Mouse (Mus musculus): ENCODE results near the gene Ano4. TPM values are rescaled to one million over a fixed set of nuclear protein-coding genes. Genes with fewer than 3 reads are reported as not detected.
A peak's percentile ranks its signal among the peaks of the same experiment; 100 is the strongest.

Gene Ano4
- polyA plus RNA-seq (2015; fragmentation: Nextera tagmentation; extraction: Ambion mirVana): 7.0 and 8.5 TPM in 2 replicates

DNA sequence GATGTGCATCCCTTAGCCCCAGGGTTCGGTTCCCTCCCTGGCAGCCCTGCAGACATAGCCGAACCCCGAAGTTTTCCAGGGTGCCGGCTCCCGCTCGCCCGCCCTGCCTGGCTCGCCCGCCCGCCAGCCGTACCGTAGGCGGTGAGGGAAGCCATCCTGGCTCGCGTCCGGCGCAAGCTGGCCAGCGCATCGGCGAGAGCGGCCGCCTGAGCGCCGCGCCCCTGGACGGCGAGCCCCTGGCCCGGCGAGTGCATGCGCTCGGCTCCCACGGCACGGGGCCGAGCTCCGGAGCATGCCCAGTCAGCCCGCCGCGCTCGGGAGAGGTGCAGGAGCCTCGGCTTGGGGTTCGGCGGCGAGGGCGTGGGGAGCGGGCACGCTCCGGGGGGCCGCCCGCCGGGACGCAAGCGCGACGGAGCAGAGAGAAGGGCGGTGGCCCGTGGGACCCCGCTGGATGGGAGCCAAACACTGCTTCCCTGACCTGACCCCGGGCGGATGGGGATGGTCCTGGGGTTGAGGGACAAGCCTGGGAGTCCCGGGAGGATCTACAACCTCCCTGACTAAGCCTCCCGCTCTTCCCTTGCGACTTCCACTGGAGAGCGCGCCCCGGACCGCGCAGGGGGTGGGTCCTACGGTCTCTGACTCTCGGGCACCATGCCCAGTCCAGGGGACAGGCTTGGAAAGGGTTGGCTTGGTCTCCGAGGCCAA is at the start of gene Ano4:
Gene Ano4, minus strand, starts transcription at position 272 of the 705 bp plus-strand sequence.
- H3K27me3 ChIP-seq (replicated peaks): peaks cover 31% of the 10 kb centered on the region
- no peaks in the 10 kb centered on the region for H3K36me3 ChIP-seq (replicated peaks)
- peak; percentile 89 for ATAC-seq (replicated peaks)
- H3K27ac ChIP-seq: no peak within 1 kb of the TSS
- peak within 1 kb of the TSS; percentile 54 for H3K9ac ChIP-seq
- peak within 1 kb of the TSS; percentile 58 for H3K4me3 ChIP-seq
- H3K4me2 ChIP-seq: peak within 1 kb of the TSS; percentile 97
- H3K4me1 ChIP-seq: peaks cover 12% of the 10 kb centered on the region; the same call in 1 of the 2 replicates
- no peaks in the 10 kb centered on the region for H3K9me3 ChIP-seq
- WGBS: under 1% methylated on average over 69 of the region's 70 CpGs

DNA sequence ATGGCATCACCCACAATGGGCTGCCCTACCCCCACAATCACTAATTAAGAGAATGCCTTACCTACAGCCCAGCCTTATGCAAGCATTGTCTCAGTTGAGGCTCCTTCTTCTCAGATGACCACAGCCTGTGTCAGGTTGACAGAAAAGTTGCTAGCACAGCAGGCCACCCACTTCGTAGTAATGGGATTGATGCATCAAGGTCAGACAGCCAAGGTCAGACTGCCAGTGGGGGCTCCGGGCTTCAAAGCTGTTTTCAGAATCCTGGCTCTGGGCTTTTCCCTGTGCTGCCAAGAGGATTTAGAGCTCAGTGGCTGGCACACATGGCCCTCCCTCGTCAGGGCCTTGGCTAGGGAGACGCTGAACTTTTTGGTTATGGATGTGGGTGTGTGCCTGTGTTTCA is 48.1 kb upstream of the Ano4 start:
- Histone ChIP-seq H3K4me3 (no peak overlapping the region), H3K36me3 (replicated peaks) (no peaks in the 10 kb centered on the region), H3K9ac (no peak overlapping the region), H3K4me2 (no peak overlapping the region), H3K9me3 (no peaks in the 10 kb centered on the region), H3K4me1 (no peaks in the 10 kb centered on the region), H3K27ac (no peak overlapping the region), H3K27me3 (replicated peaks) (no peaks in the 10 kb centered on the region)
- ATAC-seq (replicated peaks): no peak
- 29% methylated on average over 4 of the region's 4 CpGs for WGBS

DNA sequence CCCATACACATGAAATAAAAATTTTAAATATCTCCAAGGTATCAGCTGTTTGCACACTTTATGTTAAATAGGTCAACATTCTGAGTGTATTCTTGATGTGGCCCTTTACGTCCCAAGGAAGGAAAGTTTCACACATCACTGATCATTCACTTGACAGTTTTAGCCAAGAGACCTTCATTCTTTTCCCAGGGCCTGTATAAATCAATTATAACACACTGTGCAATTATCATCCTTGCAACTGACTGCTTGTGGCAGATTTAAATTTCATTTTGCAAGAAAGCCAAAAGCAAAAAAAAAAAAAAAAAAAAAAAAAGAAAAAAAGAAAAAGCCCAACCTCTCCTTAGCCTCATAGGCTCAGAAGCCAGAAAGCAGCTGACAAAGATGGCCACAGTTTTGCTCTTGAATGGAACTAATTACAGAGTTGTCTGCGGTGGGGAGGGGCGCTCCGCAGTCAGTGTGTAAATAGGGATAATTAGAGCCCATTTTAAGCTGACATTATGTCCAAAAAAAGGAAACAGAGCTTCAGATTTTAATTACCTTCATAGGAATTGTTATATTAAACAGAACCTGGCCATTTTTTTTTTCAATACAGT is 47.1 kb upstream of the Ano4 start:
- H3K4me3 ChIP-seq: no peak overlapping the region
- H3K4me1 ChIP-seq: no peaks in the 10 kb centered on the region
- no peaks in the 10 kb centered on the region for H3K9me3 ChIP-seq
- H3K9ac ChIP-seq: no peak overlapping the region
- H3K27me3 ChIP-seq (replicated peaks): no peaks in the 10 kb centered on the region
- no peak for ATAC-seq (replicated peaks)
- no peaks in the 10 kb centered on the region for H3K36me3 ChIP-seq (replicated peaks)
- WGBS: 64% methylated on average over 4 of the region's 4 CpGs
- no peak overlapping the region for H3K4me2 ChIP-seq
- H3K27ac ChIP-seq: no peak overlapping the region

DNA sequence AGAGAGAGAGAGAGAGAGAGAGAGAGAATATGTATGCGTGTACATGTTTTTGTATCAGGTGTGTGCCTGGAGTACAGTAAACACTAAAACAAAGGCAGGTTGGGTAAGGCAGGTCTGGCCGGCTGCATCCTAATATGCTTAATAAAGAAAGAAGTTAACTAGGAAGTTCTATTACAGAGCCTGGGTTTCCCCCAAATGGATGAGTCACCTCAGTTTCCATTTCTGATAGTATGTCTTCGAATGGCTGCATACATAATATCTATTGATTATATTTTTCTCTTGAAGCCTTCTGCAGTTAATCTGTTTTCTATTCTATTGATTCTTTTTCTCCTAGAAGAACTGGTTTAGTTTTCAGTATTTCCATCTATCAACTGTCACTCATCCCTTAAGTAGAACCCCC is 41.9 kb upstream of the Ano4 start:
- H3K36me3 ChIP-seq (replicated peaks): no peaks in the 10 kb centered on the region
- H3K27ac ChIP-seq: no peak overlapping the region
- H3K4me2 ChIP-seq: no peak overlapping the region
- no peaks in the 10 kb centered on the region for H3K9me3 ChIP-seq
- 90% methylated on average over 3 of the region's 3 CpGs for WGBS
- H3K27me3 ChIP-seq (replicated peaks): no peaks in the 10 kb centered on the region
- H3K4me3 ChIP-seq: no peak overlapping the region
- H3K4me1 ChIP-seq: no peaks in the 10 kb centered on the region
- no peak for ATAC-seq (replicated peaks)
- no peak overlapping the region for H3K9ac ChIP-seq

DNA sequence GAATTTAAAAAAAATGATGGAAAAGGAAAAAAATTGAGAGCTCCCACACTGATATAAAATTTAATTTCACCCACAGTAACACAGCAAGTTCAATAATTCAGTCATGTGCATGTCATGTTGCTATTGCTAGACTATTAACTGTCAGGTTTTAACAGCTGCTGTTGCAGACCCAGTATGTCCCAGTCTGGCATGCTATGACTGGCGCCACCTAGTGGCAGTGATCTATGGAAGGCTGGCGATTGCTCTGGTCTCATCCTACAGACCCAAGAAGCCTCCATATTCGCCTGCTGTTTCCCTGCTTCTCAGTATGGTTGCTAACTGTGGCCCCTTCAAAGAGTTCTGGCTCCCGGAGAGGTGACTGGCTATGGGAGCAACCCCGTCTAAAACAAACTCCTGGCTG is 38.9 kb upstream of the Ano4 start:
- Histone ChIP-seq H3K4me2 (no peak overlapping the region), H3K36me3 (replicated peaks) (no peaks in the 10 kb centered on the region), H3K4me3 (no peak overlapping the region), H3K27me3 (replicated peaks) (no peaks in the 10 kb centered on the region), H3K4me1 (no peaks in the 10 kb centered on the region), H3K27ac (no peak overlapping the region), H3K9ac (no peak overlapping the region), H3K9me3 (no peaks in the 10 kb centered on the region)
- 9% methylated on average over 5 of the region's 5 CpGs for WGBS
- peak; percentile 77; the same call in 1 of the 2 replicates for ATAC-seq (replicated peaks)

DNA sequence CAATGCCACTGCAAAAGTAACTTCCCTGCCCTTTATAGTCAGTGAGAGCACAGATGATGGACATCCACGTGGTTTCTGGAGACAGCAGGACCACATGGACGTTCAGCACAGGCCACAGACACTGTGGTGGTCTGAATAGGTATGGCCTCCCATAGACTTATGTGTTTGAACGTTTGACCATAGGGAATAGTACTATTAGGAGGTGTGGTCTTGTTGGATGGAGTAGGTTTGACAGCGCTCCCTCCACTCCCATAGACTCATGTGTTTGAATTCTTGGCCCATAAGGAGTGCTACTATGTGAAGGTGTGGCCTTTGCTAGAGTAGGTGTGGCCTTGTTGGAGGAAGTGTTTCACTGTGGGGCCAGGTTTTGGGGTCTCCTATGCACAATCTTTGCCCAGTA is 33.2 kb upstream of the Ano4 start:
- Histone ChIP-seq H3K27ac (no peak overlapping the region), H3K4me2 (no peak overlapping the region), H3K9me3 (no peaks in the 10 kb centered on the region), H3K9ac (no peak overlapping the region), H3K27me3 (replicated peaks) (no peaks in the 10 kb centered on the region), H3K4me1 (no peaks in the 10 kb centered on the region), H3K4me3 (no peak overlapping the region), H3K36me3 (replicated peaks) (no peaks in the 10 kb centered on the region)
- no peak for ATAC-seq (replicated peaks)
- 76% methylated on average over 4 of the region's 4 CpGs for WGBS

DNA sequence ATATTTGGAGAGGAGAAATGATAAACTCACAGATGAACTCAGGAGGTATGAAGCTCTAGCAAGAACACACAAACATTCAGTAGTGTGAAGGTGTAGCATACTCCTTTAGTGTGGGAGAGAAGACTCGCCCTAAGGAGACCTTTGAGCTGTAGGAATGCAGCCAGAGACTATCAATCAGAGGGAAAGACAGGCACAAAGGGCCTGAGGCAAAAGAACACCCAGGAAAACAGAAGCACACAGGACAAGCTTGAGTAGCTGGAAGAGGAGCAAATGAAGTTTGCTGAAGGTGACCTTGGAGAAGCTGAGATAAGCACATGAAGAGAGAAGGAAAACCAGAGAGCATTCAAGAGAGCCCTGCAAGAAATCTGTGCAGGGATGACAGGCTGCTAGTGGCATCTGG is 25.5 kb upstream of the Ano4 start:
- no peaks in the 10 kb centered on the region for H3K4me1 ChIP-seq
- WGBS: 78% methylated on average over 1 of the region's 1 CpGs
- H3K27ac ChIP-seq: no peak overlapping the region
- H3K9ac ChIP-seq: no peak overlapping the region
- ATAC-seq (replicated peaks): no peak
- H3K36me3 ChIP-seq (replicated peaks): no peaks in the 10 kb centered on the region
- no peaks in the 10 kb centered on the region for H3K9me3 ChIP-seq
- H3K27me3 ChIP-seq (replicated peaks): no peaks in the 10 kb centered on the region
- H3K4me2 ChIP-seq: no peak overlapping the region
- H3K4me3 ChIP-seq: no peak overlapping the region

DNA sequence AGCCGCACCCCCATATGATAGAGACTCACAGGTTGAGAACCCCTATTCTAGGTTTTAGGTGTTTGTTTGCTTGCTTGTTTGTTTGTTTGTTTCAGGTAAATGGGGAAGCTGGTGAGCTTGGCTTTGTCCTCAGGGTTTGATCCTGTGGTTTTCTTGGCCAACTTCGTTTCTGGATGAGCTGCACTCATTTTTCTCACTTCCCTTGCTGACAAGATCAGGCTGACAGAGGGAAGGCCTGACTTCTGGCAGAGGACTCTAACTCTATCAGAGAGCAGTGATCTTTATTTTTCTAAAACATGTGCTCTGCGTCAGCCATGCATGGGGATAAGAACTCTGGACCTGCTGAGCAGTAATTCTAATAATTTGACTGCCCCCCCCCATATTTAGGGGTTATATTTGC is 14.4 kb upstream of the Ano4 start:
- Histone ChIP-seq H3K4me3 (no peak overlapping the region), H3K36me3 (replicated peaks) (no peaks in the 10 kb centered on the region), H3K9me3 (no peaks in the 10 kb centered on the region), H3K27me3 (replicated peaks) (no peaks in the 10 kb centered on the region), H3K27ac (no peak overlapping the region), H3K4me1 (no peaks in the 10 kb centered on the region), H3K4me2 (no peak overlapping the region), H3K9ac (no peak overlapping the region)
- WGBS: 80% methylated on average over 3 of the region's 3 CpGs
- no peak for ATAC-seq (replicated peaks)

DNA sequence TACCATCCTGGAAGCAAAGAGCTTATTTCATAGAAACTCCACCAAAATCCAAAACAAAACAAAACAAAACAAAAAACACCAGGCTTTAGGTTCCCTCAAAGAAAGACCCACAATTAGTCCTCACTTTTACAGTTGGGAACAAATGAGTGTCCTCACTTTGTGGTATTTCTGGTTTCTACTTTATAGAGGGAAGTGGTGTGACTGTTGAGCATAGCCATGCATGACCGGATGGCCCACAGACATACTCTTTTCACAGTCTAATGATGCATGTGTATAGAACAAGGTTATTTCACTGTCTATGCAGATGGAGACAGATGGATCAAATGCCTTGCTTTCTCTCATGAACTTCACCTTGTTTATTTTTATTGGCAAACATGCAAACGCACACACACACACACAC is 10.1 kb upstream of the Ano4 start:
- Histone ChIP-seq H3K4me2 (no peak overlapping the region), H3K9ac (no peak overlapping the region), H3K4me1 (no peaks in the 10 kb centered on the region), H3K9me3 (no peaks in the 10 kb centered on the region), H3K36me3 (replicated peaks) (no peaks in the 10 kb centered on the region), H3K27me3 (replicated peaks) (no peaks in the 10 kb centered on the region), H3K4me3 (no peak overlapping the region), H3K27ac (no peak overlapping the region)
- ATAC-seq (replicated peaks): no peak
- 87% methylated on average over 2 of the region's 2 CpGs for WGBS

DNA sequence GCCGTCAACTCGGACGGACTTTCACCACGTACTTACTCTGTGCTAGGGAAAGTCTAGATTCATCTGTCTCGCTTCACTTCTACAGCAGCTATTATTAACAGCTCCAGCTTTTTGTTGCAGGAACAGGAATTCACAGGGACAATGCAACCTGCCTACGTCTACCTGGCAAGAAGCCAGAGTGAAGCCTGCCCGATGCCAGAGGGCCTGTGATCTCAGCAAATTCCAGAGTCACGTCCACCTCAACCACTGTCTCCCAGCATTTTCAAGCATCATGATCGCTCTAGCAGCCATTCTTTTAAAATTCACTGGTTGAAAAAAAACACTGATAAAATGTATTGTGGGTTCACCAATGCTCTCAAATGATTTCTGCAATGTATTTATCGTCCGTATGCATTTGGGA is 6.9 kb upstream of the Ano4 start:
- WGBS: 72% methylated on average over 11 of the region's 11 CpGs

DNA sequence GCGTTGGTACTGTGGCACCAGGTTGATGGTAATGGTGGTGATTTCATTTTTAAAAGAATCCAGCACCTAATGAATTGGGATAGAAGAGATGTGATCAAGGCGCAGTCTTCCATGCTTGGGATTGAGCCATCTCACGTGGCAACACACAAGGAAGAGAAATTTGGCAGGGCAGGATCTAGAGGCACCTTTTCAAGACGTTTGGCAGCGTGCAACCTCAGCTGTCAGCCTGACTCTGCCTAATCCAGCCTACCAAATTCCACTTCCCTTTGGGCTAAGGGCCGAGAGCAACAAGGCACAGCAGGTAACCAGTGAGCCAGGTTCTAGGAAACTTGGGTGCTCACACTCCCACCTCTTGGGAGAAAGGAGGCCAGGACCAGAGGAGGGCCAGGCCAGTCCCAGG is 1.0 kb upstream of the Ano4 start:
- WGBS: 69% methylated on average over 6 of the region's 6 CpGs
- no peak overlapping the region for H3K4me2 ChIP-seq
- H3K27ac ChIP-seq: no peak overlapping the region
- ATAC-seq (replicated peaks): no peak; the same call in 1 of the 2 replicates
- H3K4me1 ChIP-seq: peaks cover 12% of the 10 kb centered on the region; the same call in 1 of the 2 replicates
- no peak overlapping the region for H3K4me3 ChIP-seq
- H3K27me3 ChIP-seq (replicated peaks): peaks cover 31% of the 10 kb centered on the region
- no peaks in the 10 kb centered on the region for H3K36me3 ChIP-seq (replicated peaks)
- H3K9me3 ChIP-seq: no peaks in the 10 kb centered on the region
- H3K9ac ChIP-seq: no peak overlapping the region

More for the DNA sequence above, 6.9 kb upstream of the Ano4 start:
- Histone ChIP-seq H3K4me2 (no peak overlapping the region), H3K9ac (no peak overlapping the region), H3K27me3 (replicated peaks) (peaks cover 3% of the 10 kb centered on the region; the same call in 1 of the 2 replicates), H3K9me3 (no peaks in the 10 kb centered on the region), H3K36me3 (replicated peaks) (no peaks in the 10 kb centered on the region), H3K4me1 (no peaks in the 10 kb centered on the region), H3K27ac (no peak overlapping the region), H3K4me3 (no peak overlapping the region)
- ATAC-seq (replicated peaks): no peak

DNA sequence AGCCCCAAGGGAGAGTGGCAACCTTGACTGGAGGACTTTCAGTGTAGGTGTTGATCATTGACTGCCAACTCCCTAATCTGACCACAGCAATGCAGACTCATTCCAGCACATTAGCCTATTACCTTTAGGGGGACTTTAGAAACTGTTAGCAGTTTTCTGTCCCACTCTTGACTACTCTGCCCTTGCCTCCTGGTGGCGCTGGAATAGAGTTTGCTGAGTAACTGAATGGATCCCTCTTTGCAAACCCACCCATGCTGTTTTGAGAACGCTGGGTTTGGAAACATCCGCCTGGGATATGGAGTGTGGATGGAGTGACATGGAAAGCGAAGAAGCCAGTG is 603 bp upstream of the Ano4 start:
- Histone ChIP-seq H3K4me2 (peak overlapping the region; percentile 97), H3K4me3 (peak overlapping the region; percentile 58), H3K9ac (no peak overlapping the region), H3K4me1 (peaks cover 12% of the 10 kb centered on the region; the same call in 1 of the 2 replicates), H3K9me3 (no peaks in the 10 kb centered on the region), H3K27ac (no peak overlapping the region), H3K36me3 (replicated peaks) (no peaks in the 10 kb centered on the region), H3K27me3 (replicated peaks) (peaks cover 31% of the 10 kb centered on the region)
- ATAC-seq (replicated peaks): no peak; the same call in 1 of the 2 replicates
- WGBS: 48% methylated on average over 4 of the region's 4 CpGs

DNA sequence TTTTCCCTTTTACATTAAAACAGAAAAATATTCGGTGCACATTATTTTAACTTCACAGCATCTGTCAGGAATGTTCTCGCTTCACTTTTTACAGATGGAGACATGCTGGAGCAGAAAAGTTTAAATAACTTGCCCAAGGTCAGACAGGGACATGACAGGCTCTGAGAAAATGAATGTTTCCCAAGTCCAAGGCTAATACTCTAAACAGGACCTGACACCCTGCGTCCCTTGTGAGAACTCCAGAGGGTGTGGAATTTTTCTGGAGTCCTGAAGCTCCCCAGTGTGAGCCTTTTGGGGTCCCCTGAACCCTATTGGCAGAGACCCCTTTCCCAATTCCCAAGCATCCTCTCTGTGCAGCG is 451 bp downstream of the Ano4 start:
- Histone ChIP-seq H3K9ac (peak overlapping the region; percentile 54), H3K27me3 (replicated peaks) (peaks cover 31% of the 10 kb centered on the region), H3K27ac (no peak overlapping the region), H3K9me3 (no peaks in the 10 kb centered on the region), H3K4me1 (peaks cover 12% of the 10 kb centered on the region; the same call in 1 of the 2 replicates), H3K4me3 (peak overlapping the region; percentile 58), H3K36me3 (replicated peaks) (no peaks in the 10 kb centered on the region), H3K4me2 (peak overlapping the region; percentile 97)
- no peak for ATAC-seq (replicated peaks)
- WGBS: 19% methylated on average over 4 of the region's 4 CpGs
